Mouse (Mus musculus) forebrain, embryonic 16.5 days (tissue): ENCODE measurements around the gene Sqor. TPM values are rescaled to one million over a fixed set of nuclear protein-coding genes. Genes with fewer than 3 reads are reported as not detected.

ENCODE experiments used
- ATAC-seq: fragments of 200-750 bp; cut with Nextera tagmentation; 2 replicates; pipeline ENCODE4 v1.8.0; 2017; ENCODE audit warnings: mild to moderate bottlenecking, moderate library complexity
- H3K27ac ChIP-seq: fragments of 300-500 bp; sonication (generic); 2 replicates; pipeline ENCODE4 v1.5.1; 2014; ENCODE audit warnings: low read length, control low read depth
- H3K27me3 ChIP-seq: fragments of 300-500 bp; sonication (generic); replicated peaks from 2 replicates; pipeline ENCODE4 v1.6.1; 2014; ENCODE audit warnings: low read length; ENCODE audit not compliant: control insufficient read depth, insufficient read depth
- H3K36me3 ChIP-seq: fragments of 300-500 bp; sonication (generic); 2 replicates; pipeline ENCODE4 v1.6.1; 2014; ENCODE audit not compliant: control insufficient read depth, insufficient read depth
- H3K4me1 ChIP-seq: fragments of 300-500 bp; sonication (generic); replicated peaks from 2 replicates; pipeline ENCODE4 v1.6.1; 2014; ENCODE audit warnings: low read length; ENCODE audit not compliant: control insufficient read depth, insufficient read depth
- H3K4me2 ChIP-seq: fragments of 300-500 bp; sonication (generic); 2 replicates; pipeline ENCODE4 v1.6.1; 2014; ENCODE audit warnings: mild to moderate bottlenecking, low read length, control low read depth
- H3K4me3 ChIP-seq: fragments of 300-500 bp; sonication (generic); replicated peaks from 2 replicates; pipeline ENCODE4 v1.5.1; 2014; ENCODE audit warnings: mild to moderate bottlenecking, low read length, control low read depth
- H3K9ac ChIP-seq: fragments of 300-500 bp; sonication (generic); replicated peaks from 2 replicates; pipeline ENCODE4 v1.6.1; 2014; ENCODE audit warnings: low read depth, low read length, control low read depth
- H3K9me3 ChIP-seq: fragments of 300-500 bp; sonication (generic); 2 replicates; pipeline ENCODE4 v1.6.1; 2016; ENCODE audit warnings: low read length; ENCODE audit not compliant: control insufficient read depth
- WGBS: fragments of 180-500 bp; shearing (Covaris S2); extraction: QIAGEN DNeasy Blood & Tissue Kit; methylation state at CpG from one replicate; pipeline ENCODE4 v1.1.7; 2014; 5-methylcytosine and 5-hydroxymethylcytosine counted together
- polyA plus RNA-seq: library from polyadenylated mRNA; unstranded; fragments of >200 nt; fragmentation: Nextera tagmentation; extraction: Ambion mirVana; gene quantifications from 2 replicates; pipeline ENCODE4 v1.2.1, GENCODE M21; 2015

The Sqor gene
- polyA plus RNA-seq, 1 experiment from 2014 or later, result 2.1 TPM

DNA sequence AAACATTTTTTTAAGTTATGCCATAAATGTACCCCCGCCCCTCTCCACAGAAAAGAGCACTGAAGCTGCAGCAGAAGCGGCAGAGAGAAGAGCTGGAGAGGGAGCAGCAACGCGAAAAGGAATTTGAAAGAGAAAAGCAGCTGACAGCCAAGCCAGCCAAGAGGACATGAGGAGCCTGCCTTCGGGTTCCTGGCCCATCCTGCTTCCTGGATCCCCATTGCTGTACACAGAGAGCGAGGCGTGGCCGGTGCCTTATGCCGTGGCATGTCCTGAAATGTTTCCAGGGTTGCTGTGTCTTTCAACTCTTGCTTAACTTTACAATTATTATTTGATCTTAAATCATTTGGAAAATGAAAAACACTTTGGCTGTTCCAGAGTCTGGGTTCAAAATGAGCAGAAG lies 18.6 kb upstream of the Sqor start:
- H3K4me1 ChIP-seq, result no peaks in the 10 kb centered on the region
- H3K36me3 ChIP-seq, result peaks cover 17% of the 10 kb centered on the region
- H3K9me3 ChIP-seq, result no peaks in the 10 kb centered on the region
- 93% methylated on average over 9 of the region's 9 CpGs for WGBS
- no peak overlapping the region for H3K4me3 ChIP-seq
- H3K4me2 ChIP-seq, result no peak overlapping the region
- H3K9ac ChIP-seq, result no peak overlapping the region
- no peak for ATAC-seq
- H3K27me3 ChIP-seq, result no peaks in the 10 kb centered on the region
- H3K27ac ChIP-seq, result no peak overlapping the region

DNA sequence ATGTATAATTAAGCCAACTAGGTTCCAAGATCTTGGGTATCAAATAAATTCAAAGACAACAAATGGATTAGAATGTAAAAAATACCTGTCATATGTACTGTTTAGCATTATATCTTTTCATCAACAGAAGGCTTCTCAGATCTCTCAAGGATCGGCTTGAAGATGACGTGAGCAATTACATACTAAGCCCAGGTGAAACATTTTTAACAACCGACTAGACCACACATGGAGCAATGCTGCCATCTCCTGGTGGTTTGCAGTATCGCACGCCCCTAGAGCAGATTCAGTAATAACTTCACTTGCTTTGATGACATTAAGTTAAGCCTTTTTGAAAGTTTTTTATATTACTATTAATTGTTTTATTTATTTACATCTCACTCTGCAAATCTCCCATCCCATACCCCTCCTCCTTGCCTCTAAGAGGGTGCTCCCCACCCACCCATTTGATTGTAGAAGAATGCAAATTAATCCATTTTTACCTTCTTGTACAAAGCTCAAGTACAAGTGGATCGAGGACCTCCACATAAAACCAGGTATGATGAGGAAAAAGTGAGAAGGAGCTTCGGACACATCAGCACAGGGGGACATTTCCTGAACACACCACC lies 11.2 kb upstream of the Sqor start:
- WGBS, result 15% methylated on average over 7 of the region's 7 CpGs
- Histone ChIP-seq H3K27me3 (no peaks in the 10 kb centered on the region), H3K36me3 (no peaks in the 10 kb centered on the region), H3K27ac (no peak overlapping the region), H3K4me1 (no peaks in the 10 kb centered on the region), H3K9ac (no peak overlapping the region), H3K4me3 (no peak overlapping the region), H3K4me2 (no peak overlapping the region), H3K9me3 (no peaks in the 10 kb centered on the region)
- peak; percentile 61 for ATAC-seq

DNA sequence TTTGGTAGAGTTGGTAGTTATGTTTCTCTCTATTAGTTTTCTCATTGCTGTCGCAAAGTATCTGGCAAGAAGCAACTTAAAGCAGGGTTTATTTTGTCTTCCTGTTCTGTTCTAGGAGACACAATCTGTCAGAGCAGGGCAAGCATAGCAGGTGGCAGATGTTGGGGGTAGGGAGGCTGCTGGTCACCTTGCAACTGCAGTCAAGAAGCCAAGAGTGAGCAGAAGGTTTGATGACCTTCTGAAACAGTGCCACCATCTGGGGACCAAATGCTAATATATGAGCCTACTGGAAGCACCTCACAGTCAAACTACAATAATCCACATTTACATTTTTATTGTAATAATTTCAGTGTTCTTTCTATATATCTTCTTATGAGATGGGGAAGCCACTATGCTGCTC lies 5.2 kb upstream of the Sqor start:
- Histone ChIP-seq H3K4me3 (no peak overlapping the region), H3K27me3 (peaks cover 3% of the 10 kb centered on the region), H3K9ac (no peak overlapping the region), H3K27ac (no peak overlapping the region), H3K4me1 (peaks cover under 1% of the 10 kb centered on the region), H3K36me3 (no peaks in the 10 kb centered on the region), H3K4me2 (no peak overlapping the region), H3K9me3 (no peaks in the 10 kb centered on the region)
- 83% methylated on average over 1 of the region's 1 CpGs for WGBS
- no peak for ATAC-seq

- no peak overlapping the region for H3K27ac ChIP-seq
- H3K9me3 ChIP-seq, result no peaks in the 10 kb centered on the region
- peaks cover 11% of the 10 kb centered on the region for H3K27me3 ChIP-seq
- no peak overlapping the region for H3K4me3 ChIP-seq
- H3K36me3 ChIP-seq, result no peaks in the 10 kb centered on the region
- 62% methylated on average over 3 of the region's 3 CpGs for WGBS
- H3K9ac ChIP-seq, result no peak overlapping the region
- H3K4me1 ChIP-seq, result peaks cover 6% of the 10 kb centered on the region
- no peak overlapping the region for H3K4me2 ChIP-seq
- no peak for ATAC-seq
Measured at GRCm38 (mm10) chr2:122762991-122763390, 2.0 kb upstream of the Sqor start.

DNA sequence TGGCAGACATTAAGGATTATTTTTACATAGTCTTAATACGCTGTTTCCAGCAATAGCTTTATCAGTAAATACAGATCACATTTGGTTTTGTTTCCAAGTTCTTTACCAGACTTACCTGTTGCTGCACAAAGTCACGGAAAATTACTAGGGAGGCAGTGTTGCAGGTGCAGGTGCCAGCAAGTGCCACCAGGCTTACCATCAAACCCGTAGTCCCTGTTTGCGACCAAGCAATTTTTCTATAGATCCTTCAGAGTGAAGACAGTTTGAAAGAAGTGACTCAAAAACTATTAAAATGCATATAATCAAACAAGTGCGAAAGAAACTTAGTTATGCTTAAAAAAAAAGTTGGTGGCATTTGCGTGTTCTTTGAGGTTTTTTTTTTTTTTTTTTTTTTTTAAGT lies 511 bp upstream of the Sqor start:
- H3K27me3 ChIP-seq, result peaks cover 11% of the 10 kb centered on the region
- no peak overlapping the region for H3K9ac ChIP-seq
- ATAC-seq, result no peak
- H3K27ac ChIP-seq, result no peak overlapping the region
- no peak overlapping the region for H3K4me3 ChIP-seq
- 52% methylated on average over 6 of the region's 6 CpGs for WGBS
- H3K9me3 ChIP-seq, result no peaks in the 10 kb centered on the region
- H3K4me1 ChIP-seq, result peaks cover 6% of the 10 kb centered on the region
- H3K4me2 ChIP-seq, result no peak overlapping the region
- H3K36me3 ChIP-seq, result no peaks in the 10 kb centered on the region

DNA sequence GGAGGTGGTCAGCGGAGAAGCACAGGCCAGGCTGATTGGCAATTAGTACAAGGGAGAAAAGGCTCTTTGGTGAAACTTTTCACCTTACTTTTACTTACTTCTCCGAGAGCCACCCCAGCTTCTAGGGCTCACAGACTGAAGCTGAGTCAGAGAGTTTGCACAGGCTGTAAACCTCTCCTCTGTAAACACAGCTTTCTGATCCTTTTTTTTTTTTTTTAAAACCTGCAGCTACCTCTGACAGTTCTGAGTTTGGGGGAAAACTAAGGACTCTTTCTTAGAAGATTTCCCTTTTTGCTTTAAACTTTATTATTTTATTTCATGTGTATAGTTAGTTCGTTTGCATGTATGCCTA lies 733 bp downstream of the Sqor start:
- H3K4me1 ChIP-seq, result peaks cover 6% of the 10 kb centered on the region
- WGBS, result 25% methylated on average over 3 of the region's 3 CpGs
- H3K9me3 ChIP-seq, result no peaks in the 10 kb centered on the region
- peak overlapping the region; percentile 38 for H3K4me3 ChIP-seq
- no peaks in the 10 kb centered on the region for H3K36me3 ChIP-seq
- H3K27ac ChIP-seq, result no peak overlapping the region
- H3K27me3 ChIP-seq, result peaks cover 11% of the 10 kb centered on the region
- H3K9ac ChIP-seq, result no peak overlapping the region
- ATAC-seq, result no peak
- H3K4me2 ChIP-seq, result peak overlapping the region; percentile 60

GRCm38 (mm10) chr2:122771002-122771401 lies 6.0 kb downstream of the Sqor start:
- no peak overlapping the region for H3K4me3 ChIP-seq
- no peak overlapping the region for H3K4me2 ChIP-seq
- no peaks in the 10 kb centered on the region for H3K36me3 ChIP-seq
- H3K9me3 ChIP-seq, result no peaks in the 10 kb centered on the region
- WGBS, result 75% methylated on average over 2 of the region's 2 CpGs
- no peak overlapping the region for H3K27ac ChIP-seq
- no peaks in the 10 kb centered on the region for H3K4me1 ChIP-seq
- H3K9ac ChIP-seq, result no peak overlapping the region
- no peak for ATAC-seq
- no peaks in the 10 kb centered on the region for H3K27me3 ChIP-seq

DNA sequence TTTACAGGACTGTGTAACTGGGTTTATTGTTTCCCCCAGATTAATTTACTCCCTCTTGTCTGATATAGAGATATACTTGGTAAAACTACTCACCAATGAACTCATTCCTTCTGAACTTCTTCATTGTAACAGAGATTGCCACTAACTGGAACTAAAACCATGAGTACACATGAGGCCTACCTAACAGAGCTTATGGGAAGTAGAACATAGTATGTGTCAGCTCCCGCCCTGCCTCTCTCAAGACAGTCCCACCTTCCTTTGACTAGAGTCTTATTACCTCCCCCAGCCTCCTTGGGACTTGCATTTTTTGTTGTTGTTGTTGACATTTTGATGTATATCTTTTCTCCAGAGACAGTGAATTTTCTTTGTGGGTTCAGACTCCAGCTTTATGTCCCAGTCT lies 7.9 kb downstream of the Sqor start:
- ATAC-seq, result no peak
- H3K9me3 ChIP-seq, result no peaks in the 10 kb centered on the region
- 88% methylated on average over 1 of the region's 1 CpGs for WGBS
- H3K9ac ChIP-seq, result no peak overlapping the region
- no peak overlapping the region for H3K27ac ChIP-seq
- H3K36me3 ChIP-seq, result no peaks in the 10 kb centered on the region
- no peaks in the 10 kb centered on the region for H3K4me1 ChIP-seq
- no peaks in the 10 kb centered on the region for H3K27me3 ChIP-seq
- H3K4me3 ChIP-seq, result no peak overlapping the region
- H3K4me2 ChIP-seq, result no peak overlapping the region

DNA sequence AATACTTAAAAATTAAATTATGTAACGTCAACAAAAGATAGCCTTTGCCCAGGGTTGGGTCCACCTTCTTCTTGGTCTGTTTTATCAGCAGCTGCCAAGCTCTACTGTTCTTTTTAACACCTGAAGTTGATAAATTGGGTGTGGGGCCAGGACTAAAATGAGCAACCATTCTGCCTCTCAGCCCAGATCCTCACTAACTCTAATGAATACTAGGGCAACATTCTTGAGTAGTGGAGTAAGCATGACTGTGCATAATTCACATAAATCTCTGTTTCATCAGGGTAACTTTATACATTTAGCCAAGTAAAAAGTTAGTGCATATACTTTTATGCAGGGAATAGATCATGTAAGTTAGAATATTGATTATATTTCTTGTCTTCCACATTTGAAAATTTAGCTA lies 10.5 kb downstream of the Sqor start:
- Histone ChIP-seq H3K9ac (no peak overlapping the region), H3K4me3 (no peak overlapping the region), H3K27ac (no peak overlapping the region), H3K4me2 (no peak overlapping the region), H3K27me3 (no peaks in the 10 kb centered on the region), H3K36me3 (no peaks in the 10 kb centered on the region), H3K4me1 (no peaks in the 10 kb centered on the region), H3K9me3 (no peaks in the 10 kb centered on the region)
- 89% methylated on average over 1 of the region's 1 CpGs for WGBS
- ATAC-seq, result no peak

DNA sequence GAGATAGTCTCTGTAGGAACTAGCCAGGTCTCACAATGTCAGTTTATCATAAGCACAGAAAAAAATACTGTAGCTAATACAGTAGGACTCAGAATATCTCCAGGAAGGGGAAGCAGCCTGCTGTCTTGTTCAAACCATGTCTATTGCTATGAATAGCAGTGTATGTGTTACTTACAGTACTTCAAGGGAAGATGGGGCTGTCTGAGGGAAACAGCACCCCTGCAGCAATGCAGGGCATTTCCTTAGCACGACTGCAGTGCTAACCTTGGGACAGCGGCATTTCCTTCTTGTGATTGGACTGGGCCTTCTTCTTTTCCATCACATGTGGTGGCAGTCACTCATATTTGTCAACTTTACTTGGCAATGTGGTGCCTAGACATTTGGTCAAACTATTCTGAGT lies 11.8 kb downstream of the Sqor start:
- H3K9ac ChIP-seq, result no peak overlapping the region
- no peaks in the 10 kb centered on the region for H3K27me3 ChIP-seq
- H3K4me2 ChIP-seq, result no peak overlapping the region
- WGBS, result 81% methylated on average over 2 of the region's 2 CpGs
- no peak for ATAC-seq
- H3K4me3 ChIP-seq, result no peak overlapping the region
- no peaks in the 10 kb centered on the region for H3K36me3 ChIP-seq
- H3K4me1 ChIP-seq, result no peaks in the 10 kb centered on the region
- no peaks in the 10 kb centered on the region for H3K9me3 ChIP-seq
- no peak overlapping the region for H3K27ac ChIP-seq
